Mouse (Mus musculus) megakaryocyte, embryonic 14.5 days (primary cell): ENCODE results near the gene Onecut1. TPM values are rescaled to one million over a fixed set of nuclear protein-coding genes. Genes with fewer than 3 reads are reported as not detected.

Source experiments
- H3K27me3 ChIP-seq: replicated peaks from 2 replicates; pipeline ENCODE3; 2012; ENCODE audit warnings: inconsistent platforms
- H3K36me3 ChIP-seq: replicated peaks from 2 replicates; pipeline ENCODE3; 2012; ENCODE audit warnings: low read length, inconsistent platforms, mixed read lengths
- H3K4me1 ChIP-seq: 2 replicates; pipeline ENCODE4 v1.6.1; 2012; ENCODE audit warnings: inconsistent platforms
- H3K4me3 ChIP-seq: replicated peaks from 2 replicates; pipeline ENCODE3; 2012; ENCODE audit warnings: moderate library complexity, mild to moderate bottlenecking, inconsistent platforms
- H3K9me3 ChIP-seq: 2 replicates; pipeline ENCODE4 v1.6.1; 2012; ENCODE audit warnings: inconsistent platforms
- FLI1 ChIP-seq: IDR thresholded peaks from 2 replicates; pipeline ENCODE4 v1.6.1; 2012; ENCODE audit warnings: low read length, inconsistent platforms, mixed read lengths
- GATA1 ChIP-seq: IDR thresholded peaks from 3 replicates; pipeline ENCODE4 v1.6.1; 2012; ENCODE audit warnings: mixed read lengths, low read length, inconsistent platforms, borderline replicate concordance
- polyA plus RNA-seq: library from polyadenylated mRNA; stranded (reverse); fragments of >175 nt; gene quantifications from 2 replicates; pipeline ENCODE4 v1.2.3, GENCODE M21; 2012; ENCODE audit warnings: low replicate concordance; ENCODE audit not compliant: insufficient read depth

The Onecut1 gene
- polyA plus RNA-seq, 1 experiment, result not detected

DNA sequence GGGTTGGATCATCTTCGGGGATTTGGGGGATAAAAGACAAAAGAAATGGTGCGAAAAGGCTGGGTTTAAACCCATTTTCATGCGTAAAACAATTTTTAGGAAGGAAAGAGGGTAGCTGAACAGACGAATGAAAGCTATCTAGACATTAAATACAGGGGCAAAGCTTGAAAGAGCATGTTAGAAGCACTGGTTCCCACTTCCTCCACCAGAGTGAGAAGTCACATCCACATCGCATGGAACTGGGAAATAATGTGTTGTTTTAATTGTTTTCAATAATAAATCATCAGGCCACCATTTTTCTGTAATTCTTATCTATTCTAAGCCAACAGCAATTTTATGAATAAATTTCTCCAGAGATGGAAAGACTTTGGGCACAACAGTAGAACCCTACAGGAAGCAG, 3.6 kb upstream of the Onecut1 start:
- Histone ChIP-seq H3K9me3 (peaks cover 8% of the 10 kb centered on the region; the same call in 1 of the 2 replicates), H3K4me1 (peaks cover 23% of the 10 kb centered on the region), H3K4me3 (no peak overlapping the region), H3K27me3 (peaks cover 98% of the 10 kb centered on the region), H3K36me3 (no peaks in the 10 kb centered on the region)
- TF ChIP-seq GATA1 (no peak), FLI1 (no peak)

DNA sequence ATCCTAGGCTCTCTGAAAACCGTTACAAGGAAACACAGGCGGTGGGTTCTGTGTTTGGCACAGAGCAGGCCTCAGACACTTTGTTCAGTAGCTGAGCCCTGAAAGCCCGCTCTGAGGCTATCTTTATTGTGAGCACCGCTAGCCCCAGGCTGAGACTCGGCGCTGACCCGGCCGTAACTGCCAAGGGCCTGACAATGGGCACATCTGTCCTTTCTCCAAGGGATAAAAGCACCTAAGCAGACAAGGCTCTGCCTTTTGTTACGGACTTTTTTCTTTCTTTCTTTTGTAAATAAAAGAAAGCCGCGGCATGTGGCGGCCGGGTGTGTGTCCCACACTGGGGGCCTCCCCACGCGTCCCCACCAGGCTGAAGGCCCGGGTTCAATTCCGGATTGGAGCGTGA, 1.3 kb upstream of the Onecut1 start:
- Histone ChIP-seq H3K4me1 (peaks cover 30% of the 10 kb centered on the region), H3K4me3 (no peak overlapping the region), H3K36me3 (no peaks in the 10 kb centered on the region), H3K9me3 (peaks cover 6% of the 10 kb centered on the region; the same call in 1 of the 2 replicates), H3K27me3 (peaks cover 99% of the 10 kb centered on the region)
- TF ChIP-seq FLI1 (no peak), GATA1 (no peak)

DNA sequence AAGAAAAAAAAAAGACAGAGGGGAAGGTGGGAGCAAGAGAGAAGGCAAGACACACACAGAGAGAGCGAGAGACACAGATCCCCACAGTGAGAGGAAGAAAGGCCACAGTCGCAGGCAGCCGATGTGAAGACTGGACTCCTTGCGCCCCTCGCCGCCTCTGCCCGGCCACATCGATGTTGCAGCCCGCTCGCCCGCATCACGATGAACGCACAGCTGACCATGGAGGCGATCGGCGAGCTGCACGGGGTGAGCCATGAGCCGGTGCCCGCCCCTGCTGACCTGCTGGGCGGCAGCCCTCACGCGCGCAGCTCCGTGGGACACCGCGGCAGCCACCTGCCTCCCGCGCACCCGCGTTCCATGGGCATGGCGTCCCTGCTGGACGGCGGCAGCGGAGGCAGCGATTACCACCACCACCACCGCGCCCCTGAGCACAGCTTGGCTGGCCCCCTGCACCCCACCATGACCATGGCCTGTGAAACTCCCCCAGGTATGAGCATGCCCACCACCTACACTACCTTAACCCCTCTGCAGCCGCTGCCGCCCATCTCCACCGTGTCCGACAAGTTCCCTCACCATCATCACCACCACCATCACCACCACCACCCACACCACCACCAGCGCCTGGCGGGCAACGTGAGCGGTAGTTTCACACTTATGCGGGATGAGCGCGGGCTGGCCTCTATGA, 517 bp downstream of the Onecut1 start:
- no peaks in the 10 kb centered on the region for H3K36me3 ChIP-seq
- H3K27me3 ChIP-seq, result peaks cover 98% of the 10 kb centered on the region
- H3K4me3 ChIP-seq, result peak overlapping the region; percentile 90
- H3K4me1 ChIP-seq, result peaks cover 33% of the 10 kb centered on the region
- TF ChIP-seq FLI1 (no peak), GATA1 (no peak)
- peaks cover 6% of the 10 kb centered on the region; the same call in 1 of the 2 replicates for H3K9me3 ChIP-seq

DNA sequence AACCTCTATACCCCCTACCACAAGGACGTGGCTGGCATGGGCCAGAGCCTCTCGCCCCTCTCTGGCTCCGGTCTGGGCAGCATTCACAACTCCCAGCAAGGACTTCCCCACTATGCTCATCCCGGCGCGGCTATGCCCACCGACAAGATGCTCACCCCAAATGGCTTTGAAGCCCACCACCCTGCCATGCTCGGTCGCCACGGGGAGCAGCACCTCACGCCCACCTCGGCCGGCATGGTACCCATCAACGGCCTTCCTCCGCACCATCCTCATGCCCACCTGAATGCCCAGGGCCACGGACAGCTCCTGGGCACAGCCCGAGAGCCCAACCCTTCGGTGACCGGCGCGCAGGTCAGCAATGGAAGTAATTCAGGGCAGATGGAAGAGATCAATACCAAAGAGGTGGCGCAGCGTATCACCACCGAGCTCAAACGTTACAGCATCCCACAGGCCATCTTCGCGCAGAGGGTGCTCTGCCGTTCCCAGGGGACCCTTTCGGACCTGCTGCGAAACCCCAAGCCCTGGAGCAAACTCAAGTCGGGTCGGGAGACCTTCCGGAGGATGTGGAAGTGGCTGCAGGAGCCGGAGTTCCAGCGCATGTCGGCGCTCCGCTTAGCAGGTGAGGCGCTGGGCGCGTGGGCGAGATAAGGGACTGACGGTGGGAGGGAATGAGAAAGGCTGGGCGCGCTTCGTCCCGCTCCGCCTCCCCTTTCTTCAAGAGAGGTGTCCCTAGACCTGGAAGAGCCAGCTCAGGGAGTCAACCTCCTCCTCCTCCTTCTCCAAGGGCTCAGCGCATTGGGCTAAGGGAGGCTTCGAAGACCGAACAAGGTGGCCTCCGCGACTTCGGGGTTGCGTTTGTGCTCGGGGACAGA, 1.3 kb downstream of the Onecut1 start:
- peaks cover 6% of the 10 kb centered on the region; the same call in 1 of the 2 replicates for H3K9me3 ChIP-seq

DNA sequence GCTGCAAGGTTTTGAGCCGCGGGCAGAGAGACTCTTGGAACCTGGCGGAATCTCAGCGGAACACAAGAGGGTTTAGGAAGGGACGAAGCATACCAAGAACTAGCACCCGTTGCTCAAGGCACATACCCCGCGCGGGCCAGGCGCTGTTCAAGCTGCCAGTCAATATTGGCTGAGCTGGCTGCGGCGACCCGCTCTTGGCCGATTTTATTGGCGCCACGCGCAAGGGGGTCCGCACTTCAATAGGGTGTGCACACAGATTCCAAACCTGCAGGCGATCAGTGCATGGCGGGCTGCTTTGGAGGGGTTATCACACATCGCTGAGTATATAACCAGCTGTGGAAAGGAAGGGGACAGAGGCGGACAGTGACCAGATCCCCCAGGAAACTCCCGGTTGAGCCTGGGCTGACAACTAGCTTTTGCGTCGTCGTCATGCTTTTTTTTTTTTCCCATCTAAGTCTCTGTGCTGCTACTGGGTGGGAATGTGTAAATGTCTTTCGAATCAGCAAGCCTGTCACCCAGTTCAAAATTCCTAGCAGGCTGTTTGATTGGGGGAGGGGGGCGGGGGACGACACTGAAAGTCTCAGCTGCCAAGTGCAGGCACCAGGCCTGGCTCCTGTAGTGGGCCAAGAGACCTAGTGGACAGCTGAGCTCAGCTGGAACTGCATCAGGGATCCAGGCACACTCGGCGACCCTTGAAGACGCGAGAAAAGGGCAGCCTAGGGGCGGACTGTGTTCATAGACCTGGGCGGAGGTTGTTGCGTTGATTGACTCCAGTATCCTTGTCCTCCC, 2.1 kb downstream of the Onecut1 start:
- Histone ChIP-seq H3K27me3 (peaks cover 98% of the 10 kb centered on the region), H3K4me3 (no peak overlapping the region), H3K36me3 (no peaks in the 10 kb centered on the region), H3K9me3 (peaks cover 6% of the 10 kb centered on the region; the same call in 1 of the 2 replicates), H3K4me1 (peaks cover 37% of the 10 kb centered on the region)
- TF ChIP-seq GATA1 (no peak), FLI1 (no peak)

More for the DNA sequence above, 1.3 kb downstream of the Onecut1 start:
- Histone ChIP-seq H3K4me1 (peaks cover 37% of the 10 kb centered on the region), H3K36me3 (no peaks in the 10 kb centered on the region), H3K4me3 (peak overlapping the region; percentile 90), H3K27me3 (peaks cover 98% of the 10 kb centered on the region)
- TF ChIP-seq FLI1, result no peak
- no peak for TF ChIP-seq GATA1

DNA sequence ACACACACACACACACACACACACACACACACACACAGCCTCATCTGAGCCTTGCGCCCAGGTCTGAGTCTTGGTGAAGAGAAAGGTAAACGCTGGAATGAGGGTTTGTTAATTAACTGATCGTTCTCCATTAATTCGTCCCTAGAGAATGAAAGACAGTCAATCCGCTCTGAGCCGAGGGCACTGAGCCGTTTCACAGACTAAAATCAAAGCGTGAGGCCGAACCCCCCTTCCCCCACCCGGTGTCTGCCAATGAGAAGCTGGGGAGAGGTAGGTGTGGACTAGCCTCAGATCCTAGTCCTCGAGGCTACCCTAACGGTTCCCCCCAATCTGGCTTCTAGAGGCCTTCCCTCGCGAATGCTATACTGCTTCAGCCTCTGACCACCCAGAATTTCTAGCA, 2.8 kb downstream of the Onecut1 start:
- Histone ChIP-seq H3K36me3 (no peaks in the 10 kb centered on the region), H3K27me3 (peaks cover 92% of the 10 kb centered on the region), H3K4me3 (no peak overlapping the region), H3K4me1 (peaks cover 37% of the 10 kb centered on the region), H3K9me3 (peaks cover 6% of the 10 kb centered on the region; the same call in 1 of the 2 replicates)
- TF ChIP-seq GATA1 (no peak), FLI1 (no peak)

DNA sequence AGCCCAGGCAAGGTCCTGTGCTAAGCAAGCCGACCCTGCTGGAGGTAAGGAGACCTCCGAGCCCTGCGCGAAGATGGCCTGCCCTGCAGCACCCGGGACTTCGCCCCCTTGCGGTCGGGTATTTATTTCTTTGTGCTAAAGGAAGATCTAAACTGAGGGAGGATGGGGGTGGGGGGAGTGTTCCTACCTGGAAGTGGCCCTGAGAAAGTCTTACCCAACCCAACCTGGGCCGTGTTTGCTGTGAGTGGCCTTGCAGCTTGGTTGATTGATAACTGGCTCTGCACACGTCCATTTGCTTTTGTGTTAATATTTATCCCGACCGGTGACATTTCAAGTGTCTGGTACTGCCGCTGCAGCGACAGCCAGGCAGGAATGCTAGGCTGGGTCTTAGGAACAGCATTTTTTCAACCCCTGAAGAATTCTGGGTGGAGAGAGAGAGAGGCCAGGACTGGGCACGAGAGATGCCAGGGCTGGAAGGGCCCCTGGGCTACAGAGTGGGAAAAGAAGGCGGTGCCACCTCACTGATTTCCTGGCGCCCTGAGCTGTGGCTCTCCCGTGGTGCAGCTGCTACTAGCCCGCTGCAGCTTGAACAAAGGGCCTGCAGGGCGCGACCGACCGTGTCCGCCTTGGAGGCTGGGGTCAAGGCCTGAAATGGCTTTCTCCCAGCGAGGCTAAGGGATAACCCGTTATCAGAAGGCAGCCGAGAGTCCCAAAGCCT, 5.0 kb downstream of the Onecut1 start:
- peaks cover 79% of the 10 kb centered on the region for H3K27me3 ChIP-seq
- H3K36me3 ChIP-seq, result no peaks in the 10 kb centered on the region
- TF ChIP-seq GATA1, result no peak
- TF ChIP-seq FLI1, result no peak
- no peak overlapping the region for H3K4me3 ChIP-seq
- peaks cover 27% of the 10 kb centered on the region for H3K4me1 ChIP-seq
- H3K9me3 ChIP-seq, result peaks cover 6% of the 10 kb centered on the region; the same call in 1 of the 2 replicates

GRCm38 (mm10) chr9:74867641-74868205, 6.0 kb downstream of the Onecut1 start:
- Histone ChIP-seq H3K9me3 (peaks cover 6% of the 10 kb centered on the region; the same call in 1 of the 2 replicates), H3K4me1 (peaks cover 17% of the 10 kb centered on the region), H3K36me3 (no peaks in the 10 kb centered on the region), H3K27me3 (peaks cover 72% of the 10 kb centered on the region), H3K4me3 (no peak overlapping the region)
- TF ChIP-seq FLI1, result no peak
- no peak for TF ChIP-seq GATA1
